Mouse (Mus musculus): ENCODE measurements at regions not wholly inside any gene's neighbourhood (a gene's known extent, or its start where the extent isn't known, plus 50 kb on each side); places are given as distances from the start of the nearest gene placed in this dataset.

- no peaks in the 10 kb centered on the region for H3K36me3 ChIP-seq (ENCODE audit: control insufficient read depth, insufficient read depth, low read length)
- H3K27ac ChIP-seq (replicated peaks; ENCODE audit: insufficient read depth, low read depth, low read length), result no peak overlapping the region
- H3K4me3 ChIP-seq (ENCODE audit: insufficient read depth, low read depth, low read length), result no peak overlapping the region
- TF ChIP-seq CTCF (IDR thresholded peaks at IDR 0.05; ENCODE audit: low read depth, low read length) (no peak), POLR2A (IDR thresholded peaks at IDR 0.05; ENCODE audit: extremely low read depth, insufficient read depth, low read length) (no peak)
- WGBS, result 85% methylated on average over 10 of the region's 10 CpGs
- no peaks in the 10 kb centered on the region for H3K27me3 ChIP-seq (ENCODE audit: control insufficient read depth, insufficient read depth, low read length)
- H3K4me1 ChIP-seq (ENCODE audit: control insufficient read depth, insufficient read depth, low read length), result no peaks in the 10 kb centered on the region
- DNase-seq (ENCODE audit: extremely low read depth, low read depth, low spot score), result no peak
- H3K9ac ChIP-seq (ENCODE audit: low read depth, low read length), result no peak overlapping the region
- no peaks in the 10 kb centered on the region for H3K79me2 ChIP-seq (ENCODE audit: control insufficient read depth, insufficient read depth, low read length)
Measured at GRCm38 (mm10) chr16:73784296-73785073, 627.1 kb downstream of the Robo2 start.

DNA sequence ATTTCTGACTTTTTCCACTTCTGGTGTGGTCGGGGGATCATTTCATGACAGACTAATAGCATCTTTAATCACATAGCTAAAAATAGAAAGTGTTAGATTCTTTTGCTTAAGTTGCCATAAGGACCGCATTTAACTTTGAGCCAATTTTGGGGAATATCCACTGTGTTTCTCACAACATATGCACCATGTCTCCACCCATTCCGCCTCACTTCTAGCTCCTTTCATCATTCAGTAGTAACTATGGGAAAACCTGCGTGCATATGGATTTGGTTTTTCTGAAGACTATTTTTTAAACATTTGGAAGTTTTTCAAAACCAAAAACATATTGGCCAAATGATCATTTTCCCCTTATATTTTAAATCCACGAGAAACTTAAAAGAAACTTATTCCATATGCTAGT is 639.2 kb downstream of the Robo2 start:
- TF ChIP-seq POLR2A (IDR thresholded peaks at IDR 0.05; ENCODE audit: extremely low read depth, insufficient read depth, low read length), result no peak
- Histone ChIP-seq H3K4me3 (ENCODE audit: insufficient read depth, low read depth, low read length) (no peak overlapping the region), H3K36me3 (ENCODE audit: control insufficient read depth, insufficient read depth, low read length) (no peaks in the 10 kb centered on the region), H3K27me3 (ENCODE audit: control insufficient read depth, insufficient read depth, low read length) (no peaks in the 10 kb centered on the region), H3K9ac (ENCODE audit: low read depth, low read length) (no peak overlapping the region), H3K27ac (replicated peaks; ENCODE audit: insufficient read depth, low read depth, low read length) (no peak overlapping the region), H3K4me1 (ENCODE audit: control insufficient read depth, insufficient read depth, low read length) (no peaks in the 10 kb centered on the region), H3K79me2 (ENCODE audit: control insufficient read depth, insufficient read depth, low read length) (no peaks in the 10 kb centered on the region)
- WGBS, result 79% methylated on average over 5 of the region's 5 CpGs
- DNase-seq (ENCODE audit: extremely low read depth, low read depth, low spot score), result no peak

GRCm38 (mm10) chr16:73770440-73770856 is 641.2 kb downstream of the Robo2 start:
- peak; percentile 17 for DNase-seq (ENCODE audit: extremely low read depth, low read depth, low spot score)
- TF ChIP-seq POLR2A (IDR thresholded peaks at IDR 0.05; ENCODE audit: extremely low read depth, insufficient read depth, low read length) (no peak), CTCF (IDR thresholded peaks at IDR 0.05; ENCODE audit: low read depth, low read length) (no peak)
- no peaks in the 10 kb centered on the region for H3K4me1 ChIP-seq (ENCODE audit: control insufficient read depth, insufficient read depth, low read length)
- 55% methylated on average over 5 of the region's 5 CpGs for WGBS
- no peaks in the 10 kb centered on the region for H3K79me2 ChIP-seq (ENCODE audit: control insufficient read depth, insufficient read depth, low read length)
- H3K9ac ChIP-seq (ENCODE audit: low read depth, low read length), result no peak overlapping the region
- no peak overlapping the region for H3K27ac ChIP-seq (replicated peaks; ENCODE audit: insufficient read depth, low read depth, low read length)
- H3K27me3 ChIP-seq (ENCODE audit: control insufficient read depth, insufficient read depth, low read length), result no peaks in the 10 kb centered on the region
- H3K36me3 ChIP-seq (ENCODE audit: control insufficient read depth, insufficient read depth, low read length), result no peaks in the 10 kb centered on the region
- H3K4me3 ChIP-seq (ENCODE audit: insufficient read depth, low read depth, low read length), result no peak overlapping the region

DNA sequence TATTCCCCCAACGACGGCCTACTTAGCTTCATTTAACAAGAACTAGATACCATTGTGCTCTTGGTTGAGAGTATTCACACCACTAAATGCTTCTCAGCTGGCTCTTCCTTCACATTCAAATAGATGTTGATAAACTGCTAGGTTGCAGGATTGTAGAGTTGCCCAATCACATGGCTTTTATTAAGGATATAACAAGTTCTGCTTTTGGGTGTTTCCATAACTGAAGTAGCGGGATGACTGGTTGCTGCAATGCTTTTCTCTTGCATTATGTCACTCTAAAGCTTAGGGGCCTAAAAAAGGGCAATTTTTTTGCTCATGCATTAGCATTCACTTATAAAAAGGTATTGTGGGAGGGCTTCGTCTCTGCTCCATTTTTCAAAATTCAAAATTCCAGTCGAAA is 641.9 kb downstream of the Robo2 start:
- peak; percentile 27 for DNase-seq (ENCODE audit: extremely low read depth, low read depth, low spot score)
- Histone ChIP-seq H3K36me3 (ENCODE audit: control insufficient read depth, insufficient read depth, low read length) (no peaks in the 10 kb centered on the region), H3K9ac (ENCODE audit: low read depth, low read length) (no peak overlapping the region), H3K4me1 (ENCODE audit: control insufficient read depth, insufficient read depth, low read length) (no peaks in the 10 kb centered on the region), H3K27ac (replicated peaks; ENCODE audit: insufficient read depth, low read depth, low read length) (no peak overlapping the region), H3K27me3 (ENCODE audit: control insufficient read depth, insufficient read depth, low read length) (no peaks in the 10 kb centered on the region), H3K79me2 (ENCODE audit: control insufficient read depth, insufficient read depth, low read length) (no peaks in the 10 kb centered on the region), H3K4me3 (ENCODE audit: insufficient read depth, low read depth, low read length) (no peak overlapping the region)
- no peak for TF ChIP-seq POLR2A (IDR thresholded peaks at IDR 0.05; ENCODE audit: extremely low read depth, insufficient read depth, low read length)
- no peak for TF ChIP-seq CTCF (IDR thresholded peaks at IDR 0.05; ENCODE audit: low read depth, low read length)
- WGBS, result 81% methylated on average over 5 of the region's 5 CpGs

DNA sequence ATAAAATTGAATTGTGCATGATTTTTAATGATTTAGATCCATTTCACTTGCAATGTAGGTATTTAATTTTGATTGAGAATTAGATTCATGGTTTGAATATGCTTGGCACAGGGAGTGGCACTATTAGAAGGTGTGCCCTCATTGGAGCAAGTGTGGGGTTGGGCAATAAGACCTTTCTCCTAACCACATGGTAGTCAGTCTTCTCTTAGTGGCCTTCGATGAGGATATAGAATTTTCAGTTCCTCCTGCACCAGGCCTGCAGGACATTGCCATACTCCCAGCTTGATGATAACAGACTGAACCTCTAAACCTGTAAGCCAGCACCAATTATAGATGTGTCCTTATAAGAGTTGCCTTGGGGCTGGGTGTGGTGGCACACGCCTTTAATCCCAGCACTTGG is 642.9 kb downstream of the Robo2 start:
- no peaks in the 10 kb centered on the region for H3K79me2 ChIP-seq (ENCODE audit: control insufficient read depth, insufficient read depth, low read length)
- no peak overlapping the region for H3K4me3 ChIP-seq (ENCODE audit: insufficient read depth, low read depth, low read length)
- no peaks in the 10 kb centered on the region for H3K27me3 ChIP-seq (ENCODE audit: control insufficient read depth, insufficient read depth, low read length)
- DNase-seq (ENCODE audit: extremely low read depth, low read depth, low spot score), result no peak
- no peak overlapping the region for H3K27ac ChIP-seq (replicated peaks; ENCODE audit: insufficient read depth, low read depth, low read length)
- H3K4me1 ChIP-seq (ENCODE audit: control insufficient read depth, insufficient read depth, low read length), result no peaks in the 10 kb centered on the region
- H3K36me3 ChIP-seq (ENCODE audit: control insufficient read depth, insufficient read depth, low read length), result no peaks in the 10 kb centered on the region
- WGBS, result 86% methylated on average over 2 of the region's 2 CpGs
- H3K9ac ChIP-seq (ENCODE audit: low read depth, low read length), result no peak overlapping the region
- no peak for TF ChIP-seq CTCF (IDR thresholded peaks at IDR 0.05; ENCODE audit: low read depth, low read length)
- TF ChIP-seq POLR2A (IDR thresholded peaks at IDR 0.05; ENCODE audit: extremely low read depth, insufficient read depth, low read length), result no peak

DNA sequence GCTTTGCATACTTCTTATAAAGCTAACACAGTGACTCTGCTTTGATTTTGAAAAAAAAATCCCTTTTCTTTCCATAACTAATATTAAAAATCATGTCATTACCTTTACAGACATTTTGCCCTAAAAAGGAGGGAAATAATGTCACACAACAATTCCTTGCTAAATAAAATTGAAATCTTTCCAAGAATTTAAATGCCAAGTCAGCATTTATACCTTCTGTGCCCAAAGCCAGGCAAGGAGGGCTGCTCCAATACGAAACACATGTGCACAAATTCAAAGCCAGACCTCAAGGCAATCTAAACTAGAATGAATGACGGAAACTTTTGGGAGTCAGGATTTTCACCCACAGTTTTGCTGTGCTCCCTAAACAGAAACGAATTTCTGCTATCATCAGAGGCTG is 646.4 kb downstream of the Robo2 start:
- Histone ChIP-seq H3K36me3 (ENCODE audit: control insufficient read depth, insufficient read depth, low read length) (no peaks in the 10 kb centered on the region), H3K9ac (ENCODE audit: low read depth, low read length) (no peak overlapping the region), H3K79me2 (ENCODE audit: control insufficient read depth, insufficient read depth, low read length) (no peaks in the 10 kb centered on the region), H3K27ac (replicated peaks; ENCODE audit: insufficient read depth, low read depth, low read length) (no peak overlapping the region), H3K4me3 (ENCODE audit: insufficient read depth, low read depth, low read length) (no peak overlapping the region), H3K27me3 (ENCODE audit: control insufficient read depth, insufficient read depth, low read length) (no peaks in the 10 kb centered on the region), H3K4me1 (ENCODE audit: control insufficient read depth, insufficient read depth, low read length) (no peaks in the 10 kb centered on the region)
- no peak for DNase-seq (ENCODE audit: extremely low read depth, low read depth, low spot score)
- TF ChIP-seq CTCF (IDR thresholded peaks at IDR 0.05; ENCODE audit: low read depth, low read length), result no peak
- no peak for TF ChIP-seq POLR2A (IDR thresholded peaks at IDR 0.05; ENCODE audit: extremely low read depth, insufficient read depth, low read length)
- 84% methylated on average over 3 of the region's 3 CpGs for WGBS

All from liver, adult 2 months (tissue).